Mouse (Mus musculus) testis, adult 2 months (tissue): ENCODE results near the gene Clrn3.

Source experiments
- CTCF ChIP-seq: fragments of 200-500 bp; IDR thresholded peaks from 2 replicates; pipeline ENCODE4 v1.5.1; 2012; ENCODE audit warnings: low read depth, mild to moderate bottlenecking, inconsistent platforms, low read length, moderate library complexity; ENCODE audit not compliant: control insufficient read depth, insufficient read depth, insufficient replicate concordance
- POLR2A ChIP-seq: fragments of 200-500 bp; IDR thresholded peaks from 2 replicates; pipeline ENCODE4 v1.6.1; 2012; ENCODE audit warnings: low read depth, mild to moderate bottlenecking, inconsistent platforms, low read length, moderate library complexity; ENCODE audit not compliant: control insufficient read depth

- TF ChIP-seq CTCF (no peak), POLR2A (no peak)
Observed at GRCm38 (mm10) chr7:135542235-135542634, 13.8 kb upstream of the Clrn3 start.
